Mouse (Mus musculus): ENCODE measurements around the gene Gm5089.

GRCm38 (mm10) chr14:122402716-122403258 lies 48.1 kb downstream of the Gm5089 start:
- no peak for TF ChIP-seq GATA1 (IDR thresholded peaks at IDR 0.05; ENCODE audit: low read length)
- no peak for TF ChIP-seq TAL1 (IDR thresholded peaks at IDR 0.05; ENCODE audit: low read length)

Data from erythroblast, embryonic 14.5 days (primary cell).